Mouse (Mus musculus) urinary bladder, postnatal 0 days (tissue): Measurements from ENCODE around the gene Scgb1b11. TPM values are rescaled to one million over a fixed set of nuclear protein-coding genes. Genes with fewer than 3 reads are reported as not detected.

Source experiments
- polyA plus RNA-seq: library from polyadenylated mRNA; unstranded; fragments of >200 nt; fragmentation: Nextera tagmentation; extraction: Ambion mirVana; gene quantifications from 2 replicates; pipeline ENCODE4 v1.2.1, GENCODE M21; 2015

The Scgb1b11 gene
- polyA plus RNA-seq = not detected in 2 replicates

GRCm38 (mm10) chr7:32222540-32222939 lies at the start of gene Scgb1b11:
Gene Scgb1b11 (plus strand): TSS chr7:32222840.

GRCm38 (mm10) chr7:32211045-32211444 lies 11.6 kb upstream of the Scgb1b11 start, which contains the start of gene Scgb2b11:
Gene Scgb2b11 (minus strand): TSS chr7:32211145.

Other genes starting within 250 kb of the Scgb1b11 start
- not detected in 2 replicates for gene Scgb1b10, start 122.0 kb upstream of the Scgb1b11 start, polyA plus RNA-seq
- gene Scgb2b11, start 11.7 kb upstream of the Scgb1b11 start, polyA plus RNA-seq = not detected in 2 replicates
- gene Scgb2b12, start 104.4 kb downstream of the Scgb1b11 start, polyA plus RNA-seq = not detected in 2 replicates
- not detected in 2 replicates for gene Scgb1b12, start 111.3 kb downstream of the Scgb1b11 start, polyA plus RNA-seq
- not detected in 2 replicates for gene Scgb1b29, start 218.7 kb downstream of the Scgb1b11 start, polyA plus RNA-seq